Mouse (Mus musculus) midbrain, embryonic 15.5 days (tissue): ENCODE data around the gene Pkp4. TPM values are rescaled to one million over a fixed set of nuclear protein-coding genes. Genes with fewer than 3 reads are reported as not detected.
"Not testable (repeated sequence)": the region's sequence is repeated elsewhere in the genome, so short reads cannot be mapped to it uniquely, and the experiment has no call there.

Source experiments
- ATAC-seq: fragments of 200-750 bp; cut with Nextera tagmentation; replicated peaks from 2 replicates; pipeline ENCODE4 v1.8.0; 2017; ENCODE audit warnings: moderate TSS enrichment
- H3K27ac ChIP-seq: fragments of 300-500 bp; sonication (generic); 2 replicates; pipeline ENCODE4 v1.5.1; 2015; ENCODE audit warnings: mild to moderate bottlenecking, inconsistent platforms
- H3K27me3 ChIP-seq: fragments of 300-500 bp; sonication (generic); replicated peaks from 2 replicates; pipeline ENCODE4 v1.6.1; 2015; ENCODE audit warnings: inconsistent platforms
- H3K36me3 ChIP-seq: fragments of 300-500 bp; sonication (generic); replicated peaks from 2 replicates; pipeline ENCODE4 v1.6.1; 2015; ENCODE audit warnings: inconsistent platforms
- H3K4me1 ChIP-seq: fragments of 300-500 bp; sonication (generic); 2 replicates; pipeline ENCODE4 v1.6.1; 2015; ENCODE audit warnings: inconsistent platforms
- H3K4me2 ChIP-seq: fragments of 300-500 bp; sonication (generic); 2 replicates; pipeline ENCODE4 v1.6.1; 2015; ENCODE audit warnings: inconsistent platforms, mild to moderate bottlenecking, moderate library complexity
- H3K4me3 ChIP-seq: fragments of 300-500 bp; sonication (generic); 2 replicates; pipeline ENCODE4 v1.5.1; 2015; ENCODE audit warnings: mild to moderate bottlenecking, inconsistent platforms
- H3K9ac ChIP-seq: fragments of 300-500 bp; sonication (generic); 2 replicates; pipeline ENCODE4 v1.6.1; 2015; ENCODE audit warnings: mild to moderate bottlenecking, inconsistent platforms
- H3K9me3 ChIP-seq: fragments of 300-500 bp; sonication (generic); 2 replicates; pipeline ENCODE4 v1.6.1; 2016; ENCODE audit warnings: inconsistent platforms
- WGBS: fragments of 180-500 bp; shearing (Covaris S2); methylation state at CpG from one replicate; pipeline ENCODE4 v1.1.7; 2015; ENCODE audit warnings: mixed read lengths; 5-methylcytosine and 5-hydroxymethylcytosine counted together
- polyA plus RNA-seq: library from polyadenylated mRNA; unstranded; fragments of >200 nt; fragmentation: Nextera tagmentation; extraction: Ambion mirVana; gene quantifications from 2 replicates; pipeline ENCODE4 v1.2.1, GENCODE M21; 2015

The Pkp4 gene
- polyA plus RNA-seq, 1 experiment from 2014 or later: 24.8 TPM

- Histone ChIP-seq H3K4me1 (peaks cover 9% of the 10 kb centered on the region), H3K36me3 (peaks cover 3% of the 10 kb centered on the region; the same call in 1 of the 2 replicates), H3K4me2 (no peak overlapping the region; the same call in 1 of the 2 replicates), H3K9ac (no peak overlapping the region), H3K27me3 (no peaks in the 10 kb centered on the region), H3K4me3 (no peak overlapping the region), H3K9me3 (no peaks in the 10 kb centered on the region), H3K27ac (peak overlapping the region; percentile 66)
- ATAC-seq: peak; percentile 85
- WGBS: 56% methylated on average over 16 of the region's 16 CpGs
Measured at GRCm38 (mm10) chr2:59351303-59352099, 190.9 kb downstream of the Pkp4 start.

GRCm38 (mm10) chr2:59353821-59354220 lies 193.2 kb downstream of the Pkp4 start:
- no peak overlapping the region for H3K27ac ChIP-seq
- H3K9ac ChIP-seq: no peak overlapping the region
- WGBS: 71% methylated on average over 3 of the region's 3 CpGs
- ATAC-seq: no peak
- H3K27me3 ChIP-seq: no peaks in the 10 kb centered on the region
- H3K4me1 ChIP-seq: peaks cover 9% of the 10 kb centered on the region
- no peaks in the 10 kb centered on the region for H3K9me3 ChIP-seq
- no peaks in the 10 kb centered on the region; the same call in 1 of the 2 replicates for H3K36me3 ChIP-seq
- no peak overlapping the region for H3K4me3 ChIP-seq
- H3K4me2 ChIP-seq: no peak overlapping the region

GRCm38 (mm10) chr2:59355531-59356289 lies 195.1 kb downstream of the Pkp4 start:
- 91% methylated on average over 5 of the region's 5 CpGs for WGBS
- ATAC-seq: no peak
- H3K9me3 ChIP-seq: no peaks in the 10 kb centered on the region

GRCm38 (mm10) chr2:59359760-59360342 lies 199.2 kb downstream of the Pkp4 start:
- 69% methylated on average over 9 of the region's 9 CpGs for WGBS
- Histone ChIP-seq H3K36me3 (no peaks in the 10 kb centered on the region), H3K27me3 (no peaks in the 10 kb centered on the region), H3K4me3 (no peak overlapping the region), H3K4me2 (no peak overlapping the region), H3K27ac (no peak overlapping the region), H3K9me3 (no peaks in the 10 kb centered on the region), H3K4me1 (peaks cover 3% of the 10 kb centered on the region; the same call in 1 of the 2 replicates), H3K9ac (no peak overlapping the region)
- ATAC-seq: no peak

More at GRCm38 (mm10) chr2:59355531-59356289, 195.1 kb downstream of the Pkp4 start:
- H3K27ac ChIP-seq: no peak overlapping the region
- no peak overlapping the region for H3K4me3 ChIP-seq
- no peaks in the 10 kb centered on the region for H3K27me3 ChIP-seq
- H3K4me2 ChIP-seq: no peak overlapping the region
- no peak overlapping the region for H3K9ac ChIP-seq
- H3K36me3 ChIP-seq: no peaks in the 10 kb centered on the region; the same call in 1 of the 2 replicates
- H3K4me1 ChIP-seq: peaks cover 9% of the 10 kb centered on the region

GRCm38 (mm10) chr2:59361350-59361780 lies 200.7 kb downstream of the Pkp4 start:
- Histone ChIP-seq H3K4me3 (no peak overlapping the region), H3K27me3 (no peaks in the 10 kb centered on the region), H3K4me2 (no peak overlapping the region), H3K36me3 (no peaks in the 10 kb centered on the region), H3K9ac (no peak overlapping the region), H3K9me3 (no peaks in the 10 kb centered on the region), H3K27ac (no peak overlapping the region), H3K4me1 (peaks cover 3% of the 10 kb centered on the region; the same call in 1 of the 2 replicates)
- WGBS: 19% methylated on average over 4 of the region's 4 CpGs
- 0 out of 2 replicates have a peak, but pooled peaks have one; percentile 24 for ATAC-seq

GRCm38 (mm10) chr2:59364156-59364842 lies 203.6 kb downstream of the Pkp4 start:
- Histone ChIP-seq H3K9ac (no peak overlapping the region), H3K4me3 (no peak overlapping the region), H3K9me3 (no peaks in the 10 kb centered on the region), H3K27ac (no peak overlapping the region), H3K27me3 (no peaks in the 10 kb centered on the region), H3K4me1 (peaks cover 3% of the 10 kb centered on the region; the same call in 1 of the 2 replicates), H3K4me2 (no peak overlapping the region), H3K36me3 (no peaks in the 10 kb centered on the region)
- no peak for ATAC-seq
- 96% methylated on average over 3 of the region's 3 CpGs for WGBS

GRCm38 (mm10) chr2:59367191-59367590 lies 206.5 kb downstream of the Pkp4 start:
- Histone ChIP-seq H3K27me3 (no peaks in the 10 kb centered on the region), H3K9me3 (no peaks in the 10 kb centered on the region), H3K27ac (no peak overlapping the region), H3K4me2 (no peak overlapping the region), H3K4me1 (no peaks in the 10 kb centered on the region), H3K36me3 (no peaks in the 10 kb centered on the region), H3K9ac (no peak overlapping the region), H3K4me3 (no peak overlapping the region)
- no peak for ATAC-seq
- WGBS: 93% methylated on average over 4 of the region's 4 CpGs

- Histone ChIP-seq H3K4me2 (no peak overlapping the region), H3K9ac (no peak overlapping the region), H3K9me3 (no peaks in the 10 kb centered on the region), H3K4me1 (no peaks in the 10 kb centered on the region), H3K27ac (no peak overlapping the region), H3K4me3 (no peak overlapping the region), H3K27me3 (no peaks in the 10 kb centered on the region), H3K36me3 (no peaks in the 10 kb centered on the region)
- 84% methylated on average over 2 of the region's 2 CpGs for WGBS
- no peak for ATAC-seq
Measured at GRCm38 (mm10) chr2:59373113-59373512, 212.5 kb downstream of the Pkp4 start.

- Histone ChIP-seq H3K27ac (no peak overlapping the region), H3K4me1 (no peaks in the 10 kb centered on the region), H3K27me3 (no peaks in the 10 kb centered on the region), H3K4me3 (no peak overlapping the region), H3K36me3 (no peaks in the 10 kb centered on the region), H3K4me2 (no peak overlapping the region), H3K9ac (no peak overlapping the region), H3K9me3 (no peaks in the 10 kb centered on the region)
- ATAC-seq: no peak
- 87% methylated on average over 9 of the region's 9 CpGs for WGBS
Measured at GRCm38 (mm10) chr2:59378096-59378495, 217.4 kb downstream of the Pkp4 start.

- H3K4me2 ChIP-seq, H3K36me3 ChIP-seq, H3K9me3 ChIP-seq, H3K27ac ChIP-seq, H3K9ac ChIP-seq, ATAC-seq, H3K27me3 ChIP-seq, H3K4me1 ChIP-seq, H3K4me3 ChIP-seq: not testable (repeated sequence)
- 91% methylated on average over 17 of the region's 17 CpGs for WGBS
Measured at GRCm38 (mm10) chr2:59378861-59379260, 218.2 kb downstream of the Pkp4 start.

- Histone ChIP-seq H3K36me3 (no peaks in the 10 kb centered on the region), H3K4me1 (no peaks in the 10 kb centered on the region), H3K9ac (no peak overlapping the region), H3K9me3 (no peaks in the 10 kb centered on the region), H3K27ac (no peak overlapping the region), H3K4me2 (no peak overlapping the region), H3K4me3 (no peak overlapping the region), H3K27me3 (no peaks in the 10 kb centered on the region)
- 96% methylated on average over 17 of the region's 17 CpGs for WGBS
- no peak for ATAC-seq
Measured at GRCm38 (mm10) chr2:59383231-59383630, 222.6 kb downstream of the Pkp4 start.
